Mouse (Mus musculus): ENCODE measurements at regions not wholly inside any gene's neighbourhood (a gene's known extent, or its start where the extent isn't known, plus 50 kb on each side); places are given as distances from the start of the nearest gene placed in this dataset.

DNA sequence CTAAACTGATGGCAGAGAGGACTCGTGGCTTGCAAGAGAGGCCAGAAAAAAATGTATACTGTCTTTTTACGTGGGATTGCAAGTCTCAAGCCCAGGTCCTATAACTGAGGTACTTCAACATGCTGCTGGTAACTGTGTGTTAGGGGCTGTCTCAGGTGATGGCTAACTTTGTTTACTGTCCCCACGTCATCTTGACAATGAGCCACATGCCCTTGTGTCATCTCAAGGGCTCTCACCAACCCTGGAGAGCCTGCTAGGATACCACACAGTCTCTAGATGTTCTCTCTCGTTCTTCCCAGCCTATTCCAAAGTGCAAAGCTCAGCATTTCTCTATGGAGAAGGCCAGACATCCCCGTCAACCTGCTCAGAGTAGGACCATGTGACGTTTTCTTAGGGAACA, 340.6 kb upstream of the Tbx3 start:
- TF ChIP-seq CTCF (IDR thresholded peaks at IDR 0.05; ENCODE audit: low read depth) (no peak), EP300 (IDR thresholded peaks at IDR 0.05; ENCODE audit: low read depth) (no peak)
